In genomic region chr13:81570241-81570821, GRCm38 (mm10) we compare ENCODE assay signal across 8 mouse cellular contexts.
DNase-seq lines count a peak whose midpoint lies in the region; ATAC-seq and TF ChIP-seq lines count a peak whose summit lies in the region.

No protein-coding gene starts in this region.

- no peak overlapping the region for H3K27ac ChIP-seq in left cerebral cortex, adult 2 months
- H3K27ac ChIP-seq in cortical plate, adult 2 months (ENCODE audit: insufficient read depth, low read length) = no peak overlapping the region
- no peak overlapping the region for H3K27ac ChIP-seq in forebrain, postnatal 0 days (ENCODE audit: low read depth, low read length)
- peak overlapping the region; percentile 65 for H3K27ac ChIP-seq in kidney, embryonic 16.5 days (ENCODE audit: low read length)

- 11% methylated on average over 12 of the region's 12 CpGs for WGBS in forebrain, postnatal 0 days
- 19% methylated on average over 12 of the region's 12 CpGs for WGBS in kidney, embryonic 16.5 days

- H3K4me3 ChIP-seq in left cerebral cortex, adult 2 months = peak overlapping the region; percentile 1; the same call in 1 of the 2 replicates
- peak overlapping the region; percentile 38 for H3K4me3 ChIP-seq in cortical plate, adult 2 months (ENCODE audit: insufficient read depth, low read length)
- peak overlapping the region; percentile 29 for H3K4me3 ChIP-seq in forebrain, postnatal 0 days (ENCODE audit: low read depth, low read length)
- peak overlapping the region; percentile 24 for H3K4me3 ChIP-seq in kidney, embryonic 16.5 days (ENCODE audit: low read length)

- H3K9me3 ChIP-seq in forebrain, postnatal 0 days (ENCODE audit: low read length) = no peaks in the 10 kb centered on the region
- H3K9me3 ChIP-seq in kidney, embryonic 16.5 days (ENCODE audit: low read length) = no peaks in the 10 kb centered on the region

- H3K9ac ChIP-seq in forebrain, postnatal 0 days = peak overlapping the region; percentile 37
- H3K9ac ChIP-seq in kidney, embryonic 16.5 days (replicated peaks; ENCODE audit: low read length) = no peak overlapping the region; the same call in 1 of the 2 replicates

- ATAC-seq in forebrain, postnatal 0 days = peak; percentile 70
- peak; percentile 97 for ATAC-seq in kidney, embryonic 16.5 days (ENCODE audit: low FRiP score, low TSS enrichment)

- TF ChIP-seq CTCF in left cerebral cortex, adult 2 months (IDR thresholded peaks at IDR 0.05) = no peak
- no peak for TF ChIP-seq CTCF in cortical plate, adult 2 months (IDR thresholded peaks at IDR 0.05; ENCODE audit: extremely low read depth, insufficient read depth, low read length)
- TF ChIP-seq CTCF in forebrain, postnatal 0 days (IDR thresholded peaks at IDR 0.05; ENCODE audit: low read depth) = no peak

- DNase-seq in left cerebral cortex, adult 2 months (ENCODE audit: extremely low spot score in 1 of 2, low spot score in 2 of 2) = no peak
- DNase-seq in left cerebral cortex, adult 8-10 months (ENCODE audit: low spot score in 2 of 2) = no peak
- peak; percentile 40 for DNase-seq in forebrain, postnatal 0 days
- peak; percentile 15 for DNase-seq in ovary, postnatal 14 days (ENCODE audit: low spot score)
- no peak for DNase-seq in T-cell, adult 2 months (ENCODE audit: low spot score)
- no peak for DNase-seq in natural killer cell, adult 2 months (ENCODE audit: low spot score in 2 of 2)

- H3K27me3 ChIP-seq in forebrain, postnatal 0 days (ENCODE audit: insufficient read depth, low read length) = no peaks in the 10 kb centered on the region
- no peaks in the 10 kb centered on the region for H3K27me3 ChIP-seq in kidney, embryonic 16.5 days (ENCODE audit: insufficient read depth, low read length)

- no peak for TF ChIP-seq POLR2A in cortical plate, adult 2 months (IDR thresholded peaks at IDR 0.05; ENCODE audit: extremely low read depth, insufficient read depth, low read length)

- H3K4me1 ChIP-seq in cortical plate, adult 2 months (ENCODE audit: control insufficient read depth, insufficient read depth, low read length) = no peaks in the 10 kb centered on the region
- H3K4me1 ChIP-seq in forebrain, postnatal 0 days (ENCODE audit: insufficient read depth) = no peaks in the 10 kb centered on the region; the same call in 1 of the 2 replicates
- peaks cover 8% of the 10 kb centered on the region; the same call in 1 of the 2 replicates for H3K4me1 ChIP-seq in kidney, embryonic 16.5 days (ENCODE audit: insufficient read depth, low read length)

- H3K4me2 ChIP-seq in forebrain, postnatal 0 days (ENCODE audit: low read depth) = peak overlapping the region; percentile 54
- H3K4me2 ChIP-seq in kidney, embryonic 16.5 days (replicated peaks; ENCODE audit: low read depth, low read length) = peak overlapping the region; percentile 41

- no peaks in the 10 kb centered on the region for H3K36me3 ChIP-seq in forebrain, postnatal 0 days (ENCODE audit: insufficient read depth)
- no peaks in the 10 kb centered on the region for H3K36me3 ChIP-seq in kidney, embryonic 16.5 days (ENCODE audit: insufficient read depth, low read length)

- intact Hi-C loops in left cerebral cortex, adult 2 months (cut with DNase I) = no loop called here

Comparison
In these comparisons a context has a peak if more than half of its experiments do, and no peak if none do; other contexts are left out.
1. DNase-seq: peak in forebrain, postnatal 0 days (single experiment) and ovary, postnatal 14 days (single experiment); none in left cerebral cortex, adult 2 months (0 of 2), left cerebral cortex, adult 8-10 months (0 of 2), T-cell, adult 2 months (single experiment) and natural killer cell, adult 2 months (0 of 2).
2. Peak in every context shown above with its lines, with median percentiles within 50 percentile points of each other: H3K4me3 ChIP-seq.